Mouse (Mus musculus): ENCODE results near the gene Prcd.

Prcd gene

GRCm38 (mm10) chr11:116693899-116694249 lies 40.5 kb downstream of the Prcd start:
- DNase-seq: peak in 1 of 2 experiments; percentile 39

- peak; percentile 63 to 88 for DNase-seq
Observed at GRCm38 (mm10) chr11:116694250-116695193, 41.2 kb downstream of the Prcd start.

GRCm38 (mm10) chr11:116695194-116695880 lies 42.0 kb downstream of the Prcd start:
- DNase-seq: peak in 1 of 2 experiments; percentile 70

GRCm38 (mm10) chr11:116696426-116696825 lies 43.1 kb downstream of the Prcd start:
- no peak for DNase-seq

GRCm38 (mm10) chr11:116697521-116697920 lies 44.2 kb downstream of the Prcd start:
- DNase-seq: no peak

- peak; percentile 43 to 81 for DNase-seq
Observed at GRCm38 (mm10) chr11:116701377-116701841, 48.1 kb downstream of the Prcd start.

GRCm38 (mm10) chr11:116704336-116705035 lies 51.2 kb downstream of the Prcd start:
- DNase-seq: no peak

- peak in 1 of 2 experiments; percentile 61 for DNase-seq
Observed at GRCm38 (mm10) chr11:116705204-116705608, 51.9 kb downstream of the Prcd start.

GRCm38 (mm10) chr11:116706363-116706762 lies 53.0 kb downstream of the Prcd start:
- no peak for DNase-seq

GRCm38 (mm10) chr11:116710171-116710570 lies 56.8 kb downstream of the Prcd start:
- DNase-seq: no peak

- no peak for DNase-seq
Observed at GRCm38 (mm10) chr11:116710793-116711192, 57.5 kb downstream of the Prcd start.

- DNase-seq: peak in 1 of 2 experiments; percentile 52
Observed at GRCm38 (mm10) chr11:116714052-116714451, 60.7 kb downstream of the Prcd start.

Measured in kidney, postnatal 25 days (tissue).